Mouse (Mus musculus): ENCODE measurements around the gene Gm10718.
A peak's percentile ranks its signal among the peaks of the same experiment; 100 is the strongest.
"Not testable (repeated sequence)": the region's sequence is repeated elsewhere in the genome, so short reads cannot be mapped to it uniquely, and the experiment has no call there.

Gene Gm10718

DNA sequence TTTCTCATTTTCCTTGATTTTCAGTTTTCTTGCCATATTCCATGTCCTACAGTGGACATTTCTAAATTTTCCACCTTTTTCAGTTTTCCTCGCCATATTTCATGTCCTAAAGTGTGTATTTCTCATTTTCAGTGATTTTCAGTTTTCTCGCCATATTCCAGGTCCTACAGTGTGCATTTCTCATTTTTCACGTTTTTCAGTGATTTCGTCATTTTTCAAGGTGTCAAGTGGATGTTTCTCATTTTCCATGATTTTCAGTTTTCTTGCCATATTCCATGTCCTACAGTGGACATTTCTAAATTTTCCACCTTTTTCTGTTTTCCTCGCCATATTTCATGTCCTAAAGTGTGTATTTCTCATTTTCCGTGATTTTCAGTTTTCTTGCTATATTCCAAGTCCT lies 2.3 kb downstream of the Gm10718 start:
- not testable (repeated sequence) for DNase-seq

DNA sequence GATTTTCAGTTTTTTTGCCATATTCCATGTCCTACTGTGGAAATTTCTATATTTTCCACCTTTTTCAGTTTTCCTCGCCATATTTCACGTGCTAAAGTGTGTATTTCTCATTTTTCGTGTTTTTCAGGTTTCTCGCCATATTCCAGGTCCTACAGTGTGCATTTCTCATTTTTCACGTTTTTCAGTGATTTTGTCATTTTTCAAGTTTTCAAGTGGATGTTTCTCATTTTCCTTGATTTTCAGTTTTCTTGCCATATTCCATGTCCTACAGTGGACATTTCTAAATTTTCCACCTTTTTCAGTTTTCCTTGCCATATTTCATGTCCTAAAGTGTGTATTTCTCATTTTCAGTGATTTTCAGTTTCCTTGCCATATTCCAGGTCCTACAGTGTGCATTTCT lies 2.8 kb downstream of the Gm10718 start:
- not testable (repeated sequence) for DNase-seq

DNA sequence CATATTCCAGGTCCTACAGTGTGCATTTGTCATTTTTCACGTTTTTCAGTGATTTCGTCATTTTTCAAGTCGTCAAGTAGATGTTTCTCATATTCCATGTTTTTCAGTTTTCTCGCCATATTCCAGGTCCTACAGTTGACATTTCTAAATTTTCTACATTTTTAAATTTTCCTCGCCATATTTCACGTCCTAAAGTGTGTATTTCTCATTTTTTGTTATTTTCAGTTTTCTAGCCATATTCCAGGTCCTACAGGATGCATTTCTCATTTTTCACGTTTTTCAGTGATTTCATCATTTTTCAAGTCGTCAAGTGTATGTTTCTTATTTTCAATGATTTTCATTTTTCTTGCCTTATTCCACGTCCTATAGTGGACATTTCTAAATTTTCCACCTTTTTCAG lies 3.4 kb downstream of the Gm10718 start:
- not testable (repeated sequence) for DNase-seq

DNA sequence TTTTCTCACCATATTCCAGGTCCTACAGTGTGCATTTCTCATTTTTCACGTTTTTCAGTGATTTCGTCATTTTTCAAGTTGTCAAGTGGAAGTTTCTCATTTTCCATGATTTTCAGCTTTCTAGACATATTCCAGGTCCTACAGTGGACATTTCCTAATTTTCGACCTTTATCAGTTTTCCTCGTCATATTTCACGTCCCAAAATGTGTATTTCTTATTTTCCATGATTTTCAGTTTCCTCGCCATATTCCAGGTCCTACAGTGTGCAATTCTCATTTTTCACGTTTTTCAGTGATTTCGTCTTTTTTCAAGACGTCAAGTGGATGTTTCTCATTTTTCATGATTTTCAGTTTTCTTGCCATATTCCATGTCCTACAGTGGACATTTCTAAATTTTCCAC lies 3.9 kb downstream of the Gm10718 start:
- DNase-seq = peak; percentile 73

DNA sequence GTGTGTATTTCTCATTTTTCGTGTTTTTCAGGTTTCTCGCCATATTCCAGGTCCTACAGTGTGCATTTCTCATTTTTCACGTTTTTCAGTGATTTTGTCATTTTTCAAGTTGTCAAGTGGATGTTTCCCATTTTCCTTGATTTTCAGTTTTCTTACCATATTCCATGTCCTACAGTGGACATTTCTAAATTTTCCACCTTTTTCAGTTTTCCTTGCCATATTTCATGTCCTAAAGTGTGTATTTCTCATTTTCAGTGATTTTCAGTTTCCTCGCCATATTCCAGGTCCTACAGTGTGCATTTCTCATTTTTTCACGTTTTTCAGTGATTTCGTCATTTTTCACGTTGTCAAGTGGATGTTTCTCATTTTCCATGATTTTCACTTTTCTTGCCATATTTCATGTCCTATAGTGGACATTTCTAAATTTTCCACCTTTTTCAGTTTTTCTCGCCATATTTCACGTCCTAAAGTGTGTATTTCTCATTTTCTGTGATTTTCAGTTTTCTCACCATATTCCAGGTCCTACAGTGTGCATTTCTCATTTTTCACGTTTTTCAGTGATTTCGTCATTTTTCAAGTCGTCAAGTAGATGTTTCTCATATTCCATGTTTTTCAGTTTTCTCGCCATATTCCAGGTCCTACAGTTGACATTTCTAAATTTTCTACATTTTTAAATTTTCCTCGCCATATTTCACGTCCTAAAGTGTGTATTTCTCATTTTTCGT lies 6.1 kb downstream of the Gm10718 start:
- DNase-seq = not testable (repeated sequence)

DNA sequence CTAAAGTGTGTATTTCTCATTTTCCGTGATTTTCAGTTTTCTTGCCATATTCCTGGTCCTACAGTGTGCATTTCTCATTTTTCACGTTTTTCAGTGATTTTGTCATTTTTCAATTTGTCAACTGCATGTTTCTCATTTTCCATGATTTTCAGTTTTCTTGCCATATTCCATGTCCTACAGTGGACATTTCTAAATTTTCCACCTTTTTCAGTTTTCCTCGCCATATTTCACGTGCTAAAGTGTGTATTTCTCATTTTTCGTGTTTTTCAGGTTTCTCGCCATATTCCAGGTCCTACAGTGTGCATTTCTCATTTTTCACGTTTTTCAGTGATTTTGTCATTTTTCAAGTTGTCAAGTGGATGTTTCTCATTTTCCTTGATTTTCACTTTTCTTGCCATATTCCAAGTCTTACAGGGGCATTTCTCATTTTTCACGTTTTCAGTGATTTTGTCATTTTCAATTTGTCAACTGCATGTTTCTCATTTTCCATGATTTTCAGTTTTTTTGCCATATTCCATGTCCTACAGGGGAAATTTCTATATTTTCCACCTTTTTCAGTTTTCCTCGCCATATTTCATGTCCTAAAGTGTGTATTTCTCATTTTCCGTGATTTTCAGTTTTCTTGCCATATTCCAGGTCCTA lies 7.5 kb downstream of the Gm10718 start:
- peak; percentile 93 for DNase-seq

DNA sequence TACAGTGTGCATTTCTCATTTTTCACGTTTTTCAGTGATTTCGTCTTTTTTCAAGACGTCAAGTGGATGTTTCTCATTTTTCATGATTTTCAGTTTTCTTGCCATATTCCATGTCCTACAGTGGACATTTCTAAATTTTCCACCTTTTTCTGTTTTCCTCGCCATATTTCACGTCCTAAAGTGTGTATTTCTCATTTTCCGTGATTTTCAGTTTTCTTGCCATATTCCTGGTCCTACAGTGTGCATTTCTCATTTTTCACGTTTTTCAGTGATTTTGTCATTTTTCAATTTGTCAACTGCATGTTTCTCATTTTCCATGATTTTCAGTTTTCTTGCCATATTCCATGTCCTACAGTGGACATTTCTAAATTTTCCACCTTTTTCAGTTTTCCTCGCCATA lies 11.0 kb downstream of the Gm10718 start, which contains the start of gene Gm17535:
Gene Gm17535 (plus strand): TSS at position 301 of the 400 bp plus-strand sequence.
- DNase-seq = not testable (repeated sequence)

DNA sequence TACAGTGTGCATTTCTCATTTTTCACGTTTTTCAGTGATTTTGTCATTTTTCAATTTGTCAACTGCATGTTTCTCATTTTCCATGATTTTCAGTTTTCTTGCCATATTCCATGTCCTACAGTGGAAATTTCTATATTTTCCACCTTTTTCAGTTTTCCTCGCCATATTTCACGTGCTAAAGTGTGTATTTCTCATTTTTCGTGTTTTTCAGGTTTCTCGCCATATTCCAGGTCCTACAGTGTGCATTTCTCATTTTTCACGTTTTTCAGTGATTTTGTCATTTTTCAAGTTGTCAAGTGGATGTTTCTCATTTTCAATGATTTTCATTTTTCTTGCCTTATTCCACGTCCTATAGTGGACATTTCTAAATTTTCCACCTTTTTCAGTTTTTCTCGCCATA lies 13.2 kb downstream of the Gm10718 start, which contains the start of gene Gm10715:
Gene Gm10715 (plus strand): TSS at position 301 of the 400 bp plus-strand sequence.
- not testable (repeated sequence) for DNase-seq

DNA sequence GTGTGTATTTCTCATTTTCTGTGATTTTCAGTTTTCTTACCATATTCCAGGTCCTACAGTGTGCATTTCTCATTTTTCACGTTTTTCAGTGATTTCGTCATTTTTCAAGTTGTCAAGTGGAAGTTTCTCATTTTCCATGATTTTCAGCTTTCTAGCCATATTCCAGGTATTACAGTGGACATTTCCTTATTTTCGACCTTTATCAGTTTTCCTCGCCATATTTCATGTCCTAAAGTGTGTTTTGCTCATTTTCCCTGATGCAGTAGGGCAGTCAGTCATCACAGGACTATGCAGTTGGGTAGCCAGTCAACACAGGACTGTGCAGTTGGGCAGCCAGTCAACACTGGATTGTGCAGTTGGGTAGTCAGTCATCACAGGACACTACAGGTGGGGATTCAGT lies 14.8 kb downstream of the Gm10718 start:
- DNase-seq = peak; percentile 56

Measured in retina, postnatal 1 day (tissue).